Mouse (Mus musculus): Measurements from ENCODE around the gene Ifrd2.

DNA sequence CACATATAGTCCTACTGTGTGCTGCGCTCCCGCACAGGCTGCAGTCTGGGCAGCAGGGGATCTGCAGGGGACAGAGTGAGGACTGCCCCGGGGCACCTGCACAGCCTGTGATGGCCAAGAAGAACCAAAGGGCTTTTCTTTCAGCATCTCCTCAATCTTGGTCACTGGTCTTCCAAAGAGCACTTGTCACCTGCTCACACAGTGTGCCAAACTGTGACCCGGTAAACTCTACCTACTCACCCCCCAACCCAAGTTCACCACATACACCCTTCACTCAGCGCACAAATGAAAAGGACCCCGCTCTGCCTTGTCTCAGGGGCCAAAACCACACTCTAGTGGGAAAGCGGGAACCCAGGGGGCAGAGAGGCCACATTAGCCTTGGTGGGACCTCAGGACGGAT lies 44.4 kb downstream of the Ifrd2 start:
- no peak for TF ChIP-seq CTCF (IDR thresholded peaks at IDR 0.05; ENCODE audit: low read depth, low read length)
- no peak for TF ChIP-seq POLR2A (IDR thresholded peaks at IDR 0.05; ENCODE audit: insufficient read depth, low read length)
- no peak for TF ChIP-seq EP300 (IDR thresholded peaks at IDR 0.05; ENCODE audit: insufficient read depth, low read depth, low read length)
